Mouse (Mus musculus): ENCODE measurements around the gene Apobec2.

DNA sequence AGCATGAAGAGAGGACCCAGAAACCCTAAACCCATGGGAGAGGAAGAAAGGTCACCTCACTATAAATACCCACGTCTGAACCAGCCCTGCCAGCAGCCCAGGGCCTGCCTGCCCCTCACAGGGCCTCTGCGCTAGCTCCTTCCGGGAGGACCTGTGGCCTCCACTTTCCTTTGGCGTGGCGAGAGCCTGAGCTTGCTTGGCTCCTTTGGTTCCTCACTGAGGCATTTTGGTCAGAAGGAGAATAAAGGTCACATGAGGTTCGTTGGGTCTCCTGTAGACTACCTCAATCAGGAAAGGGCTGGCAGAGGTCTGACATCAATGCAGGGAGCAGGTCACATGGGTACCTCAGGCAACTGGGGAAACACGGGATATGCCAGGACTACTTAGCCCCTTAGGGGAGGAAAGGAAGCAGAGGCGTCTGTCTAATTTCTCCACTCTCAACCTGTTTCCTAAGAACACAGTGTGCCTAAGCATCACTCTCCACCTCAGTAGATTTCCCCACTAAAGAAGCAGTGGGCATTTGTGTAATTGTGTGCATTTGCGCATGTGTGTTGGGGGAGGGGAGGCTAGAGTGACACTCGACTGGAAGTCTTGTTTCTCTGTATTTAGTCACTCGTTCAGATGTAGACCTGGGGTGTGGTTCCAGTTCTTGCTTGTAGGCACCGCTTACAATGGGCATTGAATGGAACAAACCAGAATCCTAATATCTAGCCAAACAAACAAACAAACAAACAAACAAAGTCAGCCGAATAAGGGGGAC is 5.6 kb downstream of the Apobec2 start:
- no peak for TF ChIP-seq GATA1 (IDR thresholded peaks at IDR 0.05; ENCODE audit: borderline replicate concordance, low read length)
- TF ChIP-seq CTCF (IDR thresholded peaks at IDR 0.05; ENCODE audit: low read depth, low read length), result no peak
- no peak for TF ChIP-seq POLR2AphosphoS5 (IDR thresholded peaks at IDR 0.05; ENCODE audit: insufficient replicate concordance, low read depth, low read length)
- no peak for TF ChIP-seq GATA2 (IDR thresholded peaks at IDR 0.05; ENCODE audit: borderline replicate concordance, low read depth, low read length)
- no peak for TF ChIP-seq TAL1 (conservative IDR thresholded peaks at IDR 0.05; ENCODE audit: low read depth, low read length)

Data from G1E (cell line).